Mouse (Mus musculus): ENCODE results near the gene Tiparp.

GRCm38 (mm10) chr3:65577602-65578001, 49.4 kb downstream of the Tiparp start:
- TF ChIP-seq POLR2A (IDR thresholded peaks at IDR 0.05; ENCODE audit: insufficient read depth, low read depth, low read length) (no peak), EP300 (IDR thresholded peaks at IDR 0.05; ENCODE audit: insufficient read depth, low read depth, low read length) (no peak)

Measured in heart, adult 2 months (tissue).